Mouse (Mus musculus) cerebral cortex, adult 2 months (tissue): ENCODE measurements around the gene Adamts17.

ENCODE experiments used
- WGBS: fragments of 180-500 bp; shearing (Covaris S2); methylation state at CpG from one replicate; pipeline ENCODE4 v1.1.7; 2018; 5-methylcytosine and 5-hydroxymethylcytosine counted together

Gene Adamts17

GRCm38 (mm10) chr7:66839463-66840007 lies at the start of gene Adamts17:
Adamts17 (plus strand) TSS chr7:66839735.
- WGBS, result under 1% methylated on average over 30 of the region's 30 CpGs

DNA sequence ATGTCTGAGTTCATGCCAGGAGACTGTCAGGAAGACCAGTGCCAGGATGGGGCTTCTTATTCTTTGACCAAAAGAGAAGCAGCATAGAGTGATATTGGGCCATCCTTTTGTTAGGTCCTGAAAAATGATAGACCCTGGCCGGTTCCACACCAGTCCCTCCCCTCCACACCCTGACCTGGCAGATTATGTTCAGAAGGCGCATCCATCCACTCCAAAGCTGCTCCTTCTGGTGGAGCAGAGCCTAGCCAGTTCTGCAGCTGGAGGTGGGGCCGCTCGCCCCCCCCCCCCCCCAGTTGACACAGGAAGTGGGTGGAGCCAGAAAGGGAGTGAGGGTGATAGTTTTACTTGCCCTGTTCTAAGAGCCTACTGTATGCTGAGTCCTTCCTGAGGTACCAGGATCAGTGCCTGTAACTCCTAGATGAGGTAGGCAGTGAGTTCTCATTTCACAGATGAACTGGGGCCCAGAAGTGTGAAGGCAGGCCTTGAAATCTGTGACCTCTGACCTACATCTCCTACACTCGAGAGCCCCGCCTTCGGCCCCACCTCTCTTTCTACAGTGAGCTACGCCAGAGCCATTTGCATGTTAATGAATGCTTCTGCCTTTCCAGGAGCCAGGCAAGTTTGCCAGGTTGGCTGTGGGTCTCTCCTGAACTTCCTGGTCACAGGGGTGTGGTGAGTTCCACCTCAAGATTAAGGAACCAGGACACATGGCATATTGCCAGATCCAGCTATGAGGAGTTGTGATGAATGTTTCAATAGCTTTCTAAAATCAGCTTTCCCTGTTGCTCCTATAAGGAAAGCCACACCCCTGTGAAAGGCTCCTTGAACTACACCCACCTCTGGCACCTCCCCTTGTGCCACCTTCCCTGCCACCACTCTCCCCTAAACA lies 49.4 kb upstream of the Adamts17 start:
- 46% methylated on average over 8 of the region's 8 CpGs for WGBS

GRCm38 (mm10) chr7:66791022-66791421 lies 48.5 kb upstream of the Adamts17 start:
- WGBS, result 97% methylated on average over 3 of the region's 3 CpGs

- 32% methylated on average over 1 of the region's 1 CpGs for WGBS
These were observed 42.6 kb upstream of the Adamts17 start for GRCm38 (mm10) chr7:66796909-66797308.

GRCm38 (mm10) chr7:66797345-66797744 lies 42.2 kb upstream of the Adamts17 start:
- 82% methylated on average over 1 of the region's 1 CpGs for WGBS

GRCm38 (mm10) chr7:66798826-66799225 lies 40.7 kb upstream of the Adamts17 start:
- WGBS, result 45% methylated on average over 5 of the region's 5 CpGs

GRCm38 (mm10) chr7:66800784-66801183 lies 38.8 kb upstream of the Adamts17 start:
- 79% methylated on average over 5 of the region's 5 CpGs for WGBS

DNA sequence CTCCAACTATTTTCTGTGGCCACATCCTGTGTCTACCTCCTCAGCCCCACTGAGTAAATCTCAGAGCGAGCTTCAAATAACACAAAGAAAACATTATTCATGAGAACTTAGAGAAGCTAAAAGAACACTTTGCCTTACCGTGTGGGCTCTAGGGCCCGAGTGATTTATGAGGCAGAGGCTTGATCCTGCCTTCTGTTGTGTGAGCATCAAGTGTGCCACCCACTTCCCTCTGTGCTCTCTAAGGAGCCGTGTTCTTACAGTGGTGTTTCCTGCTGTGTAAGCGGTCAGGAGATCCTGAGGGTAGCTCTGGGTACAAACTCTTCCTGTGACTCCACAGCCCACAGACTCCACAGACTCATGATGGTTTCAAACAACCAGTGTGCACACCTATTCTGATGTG lies 35.7 kb upstream of the Adamts17 start:
- 33% methylated on average over 5 of the region's 5 CpGs for WGBS

- 60% methylated on average over 3 of the region's 3 CpGs for WGBS
These were observed 32.7 kb upstream of the Adamts17 start for GRCm38 (mm10) chr7:66806801-66807200.

DNA sequence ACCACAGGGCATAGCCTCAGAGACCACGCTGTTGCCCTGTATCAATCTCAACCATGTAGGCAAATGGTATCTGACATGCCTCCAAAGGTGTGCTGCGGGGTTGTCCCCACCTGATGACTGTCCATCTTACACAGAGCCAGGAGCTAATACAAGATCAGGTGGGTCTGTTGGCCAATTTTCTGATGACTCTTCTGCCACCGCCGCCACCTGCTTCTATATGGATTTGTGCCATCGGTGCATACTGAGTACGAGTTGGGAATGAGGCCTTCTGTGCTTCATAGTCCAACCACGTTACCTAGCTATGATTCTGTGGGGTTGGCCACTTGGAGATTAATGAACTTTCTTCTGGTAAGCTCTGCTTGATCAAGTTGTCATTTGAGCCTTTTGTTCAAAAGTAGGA lies 29.1 kb upstream of the Adamts17 start:
- 96% methylated on average over 7 of the region's 7 CpGs for WGBS

- WGBS, result 85% methylated on average over 1 of the region's 1 CpGs
These were observed 28.2 kb upstream of the Adamts17 start for GRCm38 (mm10) chr7:66811294-66811693.

GRCm38 (mm10) chr7:66812289-66812688 lies 27.2 kb upstream of the Adamts17 start:
- WGBS, result 87% methylated on average over 4 of the region's 4 CpGs

DNA sequence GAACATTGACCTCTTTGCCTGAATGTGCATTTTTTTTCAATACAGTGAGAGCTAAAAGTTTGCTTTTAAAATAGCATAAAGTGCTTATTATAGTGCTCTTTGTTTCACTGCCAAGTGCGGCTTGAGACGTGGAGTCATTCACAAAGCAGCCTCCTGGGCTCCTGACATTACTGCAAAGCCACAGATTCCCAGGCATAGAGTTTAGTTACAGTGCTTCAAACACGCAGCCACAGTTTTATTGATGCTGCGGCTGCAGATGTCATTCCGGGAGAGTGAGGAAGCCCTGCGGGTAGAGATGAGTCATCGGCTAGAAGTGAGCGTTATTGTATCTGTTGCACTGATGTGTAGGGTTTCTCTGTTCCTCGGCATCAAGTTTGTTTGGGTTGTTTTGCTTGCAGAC lies 26.8 kb upstream of the Adamts17 start:
- WGBS, result 15% methylated on average over 9 of the region's 9 CpGs

DNA sequence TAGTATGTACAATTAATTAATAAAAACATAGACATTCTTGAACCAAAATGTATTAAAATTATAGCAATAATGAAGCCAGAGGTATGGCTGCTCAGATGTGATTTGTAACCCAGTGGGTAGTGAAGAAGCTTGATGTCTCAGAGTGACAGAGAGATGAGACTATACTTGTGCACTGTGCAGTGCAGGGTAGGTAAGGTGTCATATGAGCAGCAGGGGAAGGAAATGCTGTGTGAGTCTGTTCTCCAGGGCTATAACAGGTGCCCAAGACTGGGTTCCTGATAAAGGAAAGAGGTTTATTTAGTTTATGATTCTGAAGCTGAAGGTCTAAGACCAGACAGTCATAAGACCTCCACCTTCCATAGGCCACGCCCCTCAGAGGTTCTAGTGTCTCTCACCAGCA lies 26.4 kb upstream of the Adamts17 start:
- 89% methylated on average over 1 of the region's 1 CpGs for WGBS

GRCm38 (mm10) chr7:66815526-66815925 lies 24.0 kb upstream of the Adamts17 start:
- WGBS, result 87% methylated on average over 6 of the region's 6 CpGs

GRCm38 (mm10) chr7:66820034-66820433 lies 19.5 kb upstream of the Adamts17 start:
- 43% methylated on average over 6 of the region's 6 CpGs for WGBS

GRCm38 (mm10) chr7:66830803-66831202 lies 8.7 kb upstream of the Adamts17 start:
- 66% methylated on average over 5 of the region's 5 CpGs for WGBS

- 16% methylated on average over 5 of the region's 5 CpGs for whole genome bisulfite sequencing
These were observed 8.2 kb upstream of the Adamts17 start for GRCm38 (mm10) chr7:66831295-66831694.

- under 1% methylated on average over 69 of the region's 76 CpGs for WGBS
These were observed 629 bp downstream of the Adamts17 start for GRCm38 (mm10) chr7:66840008-66840719.

DNA sequence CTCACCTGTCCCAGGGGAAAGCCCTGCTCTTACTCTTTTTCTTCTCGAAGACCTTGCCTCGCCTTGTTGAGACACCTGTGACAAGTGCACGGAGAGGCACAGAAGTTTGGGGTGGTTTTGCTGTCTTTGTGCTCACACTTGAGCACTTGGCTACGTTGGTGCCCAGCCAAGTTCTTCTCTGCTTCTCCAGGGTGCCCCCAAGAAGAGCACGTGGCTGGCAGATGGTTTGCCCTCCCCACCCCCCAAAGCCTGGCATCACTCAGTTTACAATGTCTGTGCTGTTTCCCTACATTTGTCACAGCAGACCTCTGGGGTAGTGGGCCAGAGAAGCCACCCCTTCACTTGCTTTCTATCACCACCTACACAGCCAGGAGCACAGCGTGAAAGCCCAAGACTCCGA lies 1.6 kb downstream of the Adamts17 start:
- 42% methylated on average over 7 of the region's 7 CpGs for WGBS

GRCm38 (mm10) chr7:66842021-66842420 lies 2.5 kb downstream of the Adamts17 start:
- 25% methylated on average over 10 of the region's 10 CpGs for WGBS

DNA sequence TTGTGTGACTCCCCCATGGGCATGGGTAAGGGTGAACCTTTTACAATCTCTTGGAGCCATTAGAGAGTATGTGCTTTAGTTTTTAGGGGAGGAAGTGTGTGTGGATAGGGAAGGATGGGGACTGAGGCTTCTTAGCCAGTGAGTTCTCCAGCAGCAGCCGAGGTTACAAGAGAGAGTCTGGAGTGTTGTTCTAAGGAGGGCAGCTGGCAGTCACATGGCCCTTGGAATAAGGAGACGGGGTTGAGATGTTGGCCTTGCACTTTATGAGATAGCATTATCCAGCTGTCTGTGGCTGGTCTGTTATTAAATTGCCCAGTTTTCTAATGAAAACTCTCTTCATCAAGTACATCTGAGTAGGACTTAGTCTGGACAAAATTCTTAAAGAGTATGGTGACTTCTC lies 4.3 kb downstream of the Adamts17 start:
- WGBS, result 80% methylated on average over 2 of the region's 2 CpGs

DNA sequence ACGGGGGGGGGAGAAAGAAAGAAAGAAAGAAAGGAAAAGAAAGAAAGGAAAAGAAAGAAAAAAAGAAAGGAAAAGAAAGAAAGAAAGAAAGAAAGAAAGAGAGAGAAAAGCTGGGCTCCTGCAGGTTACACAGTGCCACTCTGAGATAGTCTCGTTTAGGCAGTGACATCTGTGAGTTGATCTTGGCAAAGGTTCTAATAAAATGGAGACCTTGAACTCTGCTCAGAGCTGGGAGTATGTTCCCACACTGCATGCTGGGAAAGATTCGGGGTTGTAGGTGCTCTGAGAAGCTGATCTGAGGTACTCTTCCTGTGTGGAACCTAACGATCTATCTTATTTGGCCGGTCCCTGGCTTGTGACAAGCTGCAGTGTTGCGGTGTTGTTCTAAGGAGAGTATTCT lies 7.0 kb downstream of the Adamts17 start:
- 79% methylated on average over 6 of the region's 6 CpGs for WGBS
